Mouse (Mus musculus) neural tube, embryonic 12.5 days (tissue): ENCODE results near the gene Myh9. TPM values are rescaled to one million over a fixed set of nuclear protein-coding genes. Genes with fewer than 3 reads are reported as not detected.
A peak's percentile ranks its signal among the peaks of the same experiment; 100 is the strongest.
"Not testable (repeated sequence)": the region's sequence is repeated elsewhere in the genome, so short reads cannot be mapped to it uniquely, and the experiment has no call there.

Experiments
- ATAC-seq: fragments of 200-750 bp; cut with Nextera tagmentation; 2 replicates; pipeline ENCODE4 v1.8.0; 2017; ENCODE audit warnings: low read depth, mild to moderate bottlenecking, moderate TSS enrichment, moderate library complexity; ENCODE audit not compliant: low FRiP score
- H3K27ac ChIP-seq: fragments of 300-500 bp; sonication (generic); 2 replicates; pipeline ENCODE4 v1.5.1; 2016
- H3K27me3 ChIP-seq: fragments of 300-500 bp; sonication (generic); replicated peaks from 2 replicates; pipeline ENCODE4 v1.6.1; 2016; ENCODE audit warnings: mild to moderate bottlenecking
- H3K36me3 ChIP-seq: fragments of 300-500 bp; sonication (generic); 2 replicates; pipeline ENCODE4 v1.6.1; 2016; ENCODE audit warnings: mild to moderate bottlenecking
- H3K4me1 ChIP-seq: fragments of 300-500 bp; sonication (generic); 2 replicates; pipeline ENCODE4 v1.6.1; 2016
- H3K4me2 ChIP-seq: fragments of 300-500 bp; sonication (generic); replicated peaks from 2 replicates; pipeline ENCODE4 v1.6.1; 2016; ENCODE audit warnings: mild to moderate bottlenecking
- H3K4me3 ChIP-seq: fragments of 300-500 bp; sonication (generic); 2 replicates; pipeline ENCODE4 v1.5.1; 2016
- H3K9ac ChIP-seq: fragments of 300-500 bp; sonication (generic); 2 replicates; pipeline ENCODE4 v1.6.1; 2016; ENCODE audit warnings: mild to moderate bottlenecking
- H3K9me3 ChIP-seq: fragments of 300-500 bp; sonication (generic); 2 replicates; pipeline ENCODE4 v1.6.1; 2016; ENCODE audit warnings: mild to moderate bottlenecking
- WGBS: fragments of 180-500 bp; shearing (Covaris S2); methylation state at CpG from one replicate; pipeline ENCODE4 v1.1.7; 2016; 5-methylcytosine and 5-hydroxymethylcytosine counted together
- polyA plus RNA-seq: library from polyadenylated mRNA; unstranded; fragments of >200 nt; fragmentation: Nextera tagmentation; extraction: Ambion mirVana; gene quantifications from 2 replicates; pipeline ENCODE4 v1.2.1, GENCODE M21; 2016

The Myh9 gene
- polyA plus RNA-seq, 1 experiment from 2014 or later, result 21.0 TPM

DNA sequence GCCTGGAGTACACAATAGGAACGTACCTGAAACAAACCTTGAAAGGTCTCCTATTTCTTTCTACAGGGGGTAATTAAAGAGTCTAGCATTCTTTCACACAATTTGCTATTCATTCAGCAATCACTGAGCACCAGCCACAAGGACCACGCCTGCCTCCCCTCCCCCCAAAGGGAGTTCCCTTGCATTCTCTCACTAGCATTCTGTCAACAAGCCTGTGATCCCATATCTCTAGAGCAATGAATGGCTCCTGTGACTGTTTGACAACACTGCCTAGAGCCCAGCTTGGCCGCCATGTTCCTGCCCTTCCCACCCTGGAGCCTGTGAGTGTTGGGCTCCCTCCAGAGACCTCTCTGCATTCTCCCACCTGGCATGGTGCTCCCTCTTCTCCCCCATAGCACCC is 5.9 kb upstream of the Myh9 start:
- H3K36me3 ChIP-seq, result no peaks in the 10 kb centered on the region
- no peak for ATAC-seq
- H3K9me3 ChIP-seq, result no peaks in the 10 kb centered on the region
- no peak overlapping the region for H3K9ac ChIP-seq
- H3K4me2 ChIP-seq, result no peak overlapping the region
- no peaks in the 10 kb centered on the region for H3K27me3 ChIP-seq
- H3K4me1 ChIP-seq, result no peaks in the 10 kb centered on the region
- no peak overlapping the region for H3K4me3 ChIP-seq
- H3K27ac ChIP-seq, result no peak overlapping the region
- 77% methylated on average over 3 of the region's 3 CpGs for WGBS

DNA sequence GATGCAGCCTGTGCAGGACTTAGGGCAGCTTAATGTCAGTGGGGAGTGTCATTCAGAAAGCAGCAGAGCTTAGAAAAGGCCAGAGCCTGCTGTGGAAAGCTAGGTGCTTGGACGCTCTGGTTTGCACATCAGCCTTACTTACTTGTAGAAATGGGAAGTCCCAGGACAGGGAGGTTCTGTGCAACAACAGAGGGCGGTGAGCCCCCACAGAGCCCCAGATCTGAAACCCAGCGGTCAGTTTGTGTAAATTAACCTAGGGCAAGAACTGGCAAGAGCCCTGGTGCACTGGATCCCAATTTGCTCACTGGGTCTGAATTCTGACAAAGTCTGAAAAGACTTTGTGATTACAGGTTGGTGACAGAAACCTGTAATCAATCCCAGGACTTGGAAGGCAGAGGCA is 5.1 kb upstream of the Myh9 start:
- no peak overlapping the region for H3K4me3 ChIP-seq
- no peak for ATAC-seq
- no peak overlapping the region for H3K4me2 ChIP-seq
- H3K9ac ChIP-seq, result no peak overlapping the region
- no peak overlapping the region for H3K27ac ChIP-seq
- no peaks in the 10 kb centered on the region for H3K36me3 ChIP-seq
- no peaks in the 10 kb centered on the region for H3K27me3 ChIP-seq
- WGBS, result 80% methylated on average over 3 of the region's 3 CpGs
- H3K4me1 ChIP-seq, result no peaks in the 10 kb centered on the region
- H3K9me3 ChIP-seq, result no peaks in the 10 kb centered on the region

DNA sequence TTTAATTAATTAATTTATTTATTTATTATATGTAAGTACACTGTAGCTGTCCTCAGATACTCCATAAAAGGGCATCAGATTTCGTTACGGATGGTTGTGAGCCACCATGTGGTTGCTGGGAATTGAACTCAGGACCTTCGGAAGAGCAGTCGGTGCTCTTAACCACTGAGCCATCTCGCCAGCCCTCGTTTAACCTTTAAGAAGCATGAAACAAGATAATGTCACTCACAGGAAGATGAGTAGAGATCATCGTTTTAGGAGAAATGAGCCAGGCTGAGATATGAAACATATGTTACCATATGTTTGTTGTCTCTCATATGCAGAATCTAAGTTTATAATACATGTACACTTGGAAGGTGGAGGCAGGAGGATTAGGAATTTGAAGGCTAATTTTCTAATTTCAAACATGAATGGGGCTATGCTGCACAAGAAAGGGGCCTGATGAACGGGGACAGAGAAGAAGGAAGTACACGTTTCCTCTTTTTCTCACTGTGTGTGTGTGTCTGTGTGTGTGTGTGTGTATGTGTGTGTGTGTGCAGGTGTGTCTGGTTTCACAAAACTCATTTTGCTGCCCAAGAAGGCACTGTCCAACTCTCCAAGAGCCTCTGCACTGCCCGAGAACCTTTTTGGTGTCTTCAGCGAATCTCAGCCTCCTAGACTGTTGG is 4.1 kb upstream of the Myh9 start:
- H3K9me3 ChIP-seq, H3K4me2 ChIP-seq, ATAC-seq, H3K36me3 ChIP-seq, H3K27ac ChIP-seq, H3K9ac ChIP-seq, H3K4me1 ChIP-seq, H3K27me3 ChIP-seq, H3K4me3 ChIP-seq: not testable (repeated sequence)
- WGBS, result 90% methylated on average over 11 of the region's 11 CpGs

DNA sequence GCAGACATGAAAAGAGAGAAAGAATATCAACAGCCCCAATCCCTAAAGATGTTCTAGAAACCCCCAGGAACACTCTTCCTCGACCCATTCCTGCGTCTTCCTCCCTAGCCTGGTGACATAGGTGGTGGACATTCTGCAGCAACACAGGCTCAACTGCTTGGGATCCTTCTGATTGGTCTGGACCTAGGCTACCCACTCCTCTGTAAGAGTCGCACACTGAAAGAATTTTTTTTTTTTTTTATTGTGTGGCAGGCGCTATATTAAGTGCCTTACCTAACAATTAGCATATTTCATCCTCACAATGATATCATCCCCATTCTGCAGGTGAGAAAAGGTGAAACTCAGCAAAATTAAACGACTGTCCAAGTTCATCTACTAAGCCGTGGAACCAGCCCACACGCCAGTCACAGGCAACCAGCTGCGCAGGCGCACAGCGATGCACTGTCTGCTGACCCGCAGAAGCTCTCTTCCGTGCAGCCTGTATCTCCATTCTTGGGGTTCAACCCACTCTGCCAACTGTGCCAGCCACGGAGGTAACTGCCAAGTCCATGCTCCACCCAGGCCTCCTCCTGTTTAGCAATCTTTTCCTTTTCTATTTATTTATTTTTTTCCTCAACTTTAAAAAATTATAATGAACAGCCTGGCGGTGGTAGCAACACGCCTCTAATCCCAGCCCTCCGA is 3.1 kb upstream of the Myh9 start:
- no peak for ATAC-seq
- Histone ChIP-seq H3K9me3 (no peaks in the 10 kb centered on the region), H3K27ac (no peak overlapping the region), H3K9ac (no peak overlapping the region), H3K4me3 (no peak overlapping the region), H3K4me1 (peaks cover 9% of the 10 kb centered on the region), H3K36me3 (no peaks in the 10 kb centered on the region), H3K4me2 (no peak overlapping the region), H3K27me3 (no peaks in the 10 kb centered on the region)
- WGBS, result 92% methylated on average over 16 of the region's 16 CpGs

DNA sequence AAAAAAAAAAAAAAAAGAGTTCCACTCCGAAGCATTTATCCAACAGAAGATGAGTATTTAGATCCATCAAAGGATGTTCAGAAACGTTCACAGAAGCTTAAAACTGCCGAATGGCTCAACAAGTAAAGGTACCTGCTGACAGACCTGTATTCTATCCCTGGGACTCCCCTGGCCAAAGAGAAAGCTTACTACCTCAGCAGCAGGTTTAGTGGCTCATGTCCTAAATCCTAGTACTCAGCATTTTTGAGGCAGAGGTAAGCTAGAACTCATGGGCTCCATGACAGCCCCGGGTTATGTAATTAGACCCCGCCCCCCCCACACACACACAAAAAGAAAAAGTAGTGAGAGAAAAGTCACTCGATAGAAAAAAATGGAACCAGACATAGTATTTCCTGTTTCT is 2.1 kb upstream of the Myh9 start:
- WGBS, result 77% methylated on average over 6 of the region's 6 CpGs
- no peak overlapping the region for H3K27ac ChIP-seq
- H3K4me1 ChIP-seq, result peaks cover 19% of the 10 kb centered on the region
- H3K9me3 ChIP-seq, result no peaks in the 10 kb centered on the region
- no peak for ATAC-seq
- no peaks in the 10 kb centered on the region for H3K27me3 ChIP-seq
- no peak overlapping the region for H3K4me2 ChIP-seq
- no peaks in the 10 kb centered on the region for H3K36me3 ChIP-seq
- H3K9ac ChIP-seq, result no peak overlapping the region
- H3K4me3 ChIP-seq, result no peak overlapping the region

DNA sequence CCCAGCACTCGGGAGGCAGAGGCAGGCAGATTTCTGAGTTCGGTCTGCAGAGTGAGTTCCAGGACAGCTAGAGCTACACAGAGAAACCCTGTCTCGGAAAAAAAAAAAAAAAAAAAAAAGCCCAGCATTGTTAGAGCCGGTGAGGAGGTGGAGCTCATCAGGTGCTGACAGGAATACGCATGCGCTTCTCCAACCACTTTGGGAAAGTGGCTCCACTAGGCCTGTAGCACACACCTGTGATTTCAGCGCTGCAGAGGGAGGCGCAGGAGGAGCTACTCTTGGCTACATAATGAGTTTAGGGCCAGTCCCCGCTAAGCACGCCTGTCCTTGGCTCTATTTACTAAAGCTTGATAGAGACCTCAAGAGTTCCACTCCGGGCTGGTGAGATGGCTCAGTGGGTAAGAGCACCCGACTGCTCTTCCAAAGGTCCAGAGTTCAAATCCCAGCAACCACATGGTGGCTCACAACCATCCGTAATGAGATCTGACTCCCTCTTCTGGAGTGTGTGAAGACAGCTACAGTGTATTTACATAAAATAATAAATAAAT is 1.6 kb upstream of the Myh9 start:
- not testable (repeated sequence) for ATAC-seq, H3K27ac ChIP-seq, H3K9ac ChIP-seq, H3K4me3 ChIP-seq, H3K4me2 ChIP-seq, H3K36me3 ChIP-seq, H3K9me3 ChIP-seq, H3K27me3 ChIP-seq
- 68% methylated on average over 13 of the region's 13 CpGs for WGBS
- H3K4me1 ChIP-seq, result peaks cover 24% of the 10 kb centered on the region

DNA sequence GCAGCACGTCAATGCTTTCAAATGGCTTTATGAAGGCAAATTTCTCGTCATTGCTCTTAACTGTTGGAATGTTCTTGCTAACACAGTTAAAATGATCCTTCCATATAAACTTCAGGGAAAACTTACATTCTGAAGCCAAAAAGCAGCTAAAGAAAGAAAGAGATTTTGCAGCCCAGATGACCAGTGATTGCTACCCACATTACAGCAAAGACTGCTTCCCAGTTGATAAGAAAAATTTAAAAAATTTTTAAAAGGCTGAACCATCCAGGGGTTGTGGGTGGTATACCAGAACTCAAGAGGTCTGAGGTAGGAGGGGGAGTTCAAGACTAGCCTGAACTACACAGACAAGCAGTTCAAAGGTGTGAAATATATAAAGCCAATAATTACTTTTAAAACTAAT is 1.1 kb upstream of the Myh9 start:
- H3K27ac ChIP-seq, result no peak overlapping the region
- 35% methylated on average over 2 of the region's 2 CpGs for WGBS
- peaks cover 26% of the 10 kb centered on the region for H3K4me1 ChIP-seq
- ATAC-seq, result no peak
- H3K9ac ChIP-seq, result no peak overlapping the region
- H3K27me3 ChIP-seq, result no peaks in the 10 kb centered on the region
- no peak overlapping the region for H3K4me3 ChIP-seq
- H3K4me2 ChIP-seq, result peak overlapping the region; percentile 93
- no peaks in the 10 kb centered on the region for H3K36me3 ChIP-seq
- H3K9me3 ChIP-seq, result no peaks in the 10 kb centered on the region

DNA sequence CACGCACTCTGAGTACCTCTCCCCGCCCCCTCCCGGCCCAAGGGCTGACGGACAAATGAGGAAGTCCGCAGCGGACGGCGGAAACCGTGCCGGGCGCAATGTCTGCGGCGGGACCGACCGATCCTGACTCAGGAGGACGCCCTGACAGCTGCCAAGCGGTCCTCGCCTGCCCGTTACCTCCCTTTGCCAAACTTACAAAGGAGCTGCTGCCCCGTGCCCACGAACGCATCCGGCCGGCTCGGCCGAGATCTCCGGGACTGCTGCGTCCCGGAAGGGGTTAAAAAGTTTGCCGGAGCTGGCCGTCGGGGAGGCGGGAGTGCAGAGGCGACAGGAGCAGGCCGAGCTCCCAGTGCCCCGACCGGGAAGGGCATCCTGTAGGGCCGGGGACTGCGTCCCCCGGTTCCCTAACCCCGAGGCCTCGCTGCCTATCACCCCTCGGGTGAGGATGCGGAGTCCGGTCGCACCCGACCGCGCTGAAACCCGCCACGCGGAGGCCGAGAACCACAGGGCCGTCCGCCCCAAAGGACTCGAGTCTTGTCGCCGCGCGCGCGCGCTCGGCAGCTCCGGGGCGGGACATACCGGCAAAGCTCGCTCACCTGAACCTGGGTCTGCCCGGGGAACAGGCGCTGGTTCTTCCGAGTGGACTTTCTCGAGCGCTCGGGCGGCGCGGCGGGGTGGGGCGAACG is 471 bp downstream of the Myh9 start:
- Histone ChIP-seq H3K27ac (peak overlapping the region; percentile 53; the same call in 1 of the 2 replicates), H3K9ac (peak overlapping the region; percentile 73), H3K9me3 (no peaks in the 10 kb centered on the region), H3K4me3 (peak overlapping the region; percentile 85), H3K27me3 (no peaks in the 10 kb centered on the region), H3K4me1 (peaks cover 26% of the 10 kb centered on the region), H3K36me3 (no peaks in the 10 kb centered on the region), H3K4me2 (peak overlapping the region; percentile 93)
- under 1% methylated on average over 80 of the region's 80 CpGs for WGBS
- peak; percentile 57 for ATAC-seq

DNA sequence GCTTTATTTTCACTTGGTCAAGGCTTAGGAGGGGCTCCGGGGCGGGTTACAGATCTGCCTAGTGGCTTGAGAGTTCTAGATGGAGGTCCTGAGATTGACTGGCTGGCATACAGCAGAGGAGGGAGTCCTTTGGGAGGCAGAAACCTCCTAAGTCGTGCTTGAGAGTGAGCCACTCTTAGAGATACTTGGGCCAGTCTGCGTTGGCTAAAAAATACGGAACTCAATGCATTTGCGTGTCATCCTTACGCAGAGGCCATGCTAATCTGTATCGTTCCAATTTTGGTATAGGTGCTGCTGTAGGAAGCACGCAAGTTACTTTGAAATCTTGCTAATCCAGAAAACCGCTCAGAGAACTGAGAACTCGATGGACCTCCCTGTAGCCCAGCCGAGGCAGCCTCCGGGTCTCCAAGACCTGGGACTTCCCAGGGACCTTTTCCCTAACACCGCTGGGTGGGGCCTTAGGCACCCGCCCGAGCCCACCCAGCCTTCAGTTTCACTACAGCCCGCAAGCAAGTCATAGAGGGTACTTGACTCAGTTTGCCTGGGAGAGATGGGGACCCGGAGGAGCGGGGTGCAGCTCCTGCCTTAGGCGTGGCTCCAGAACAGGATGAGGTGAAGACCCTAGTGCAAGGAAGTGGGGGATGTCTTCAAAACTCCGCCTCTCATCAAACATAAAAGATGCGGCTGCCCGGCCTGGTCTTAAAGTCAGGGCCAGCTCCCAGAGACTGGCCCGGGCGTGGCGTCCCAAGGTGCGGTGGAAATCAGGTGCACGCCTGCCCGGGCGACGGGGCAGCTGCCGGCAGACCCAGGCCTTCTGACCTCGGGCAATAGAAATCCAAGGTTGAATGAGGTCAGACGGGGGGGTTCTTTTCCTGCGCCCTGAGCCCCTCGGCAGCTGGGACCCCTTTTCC is 1.3 kb downstream of the Myh9 start:
- Histone ChIP-seq H3K9ac (peak overlapping the region; percentile 73), H3K36me3 (no peaks in the 10 kb centered on the region; the same call in 1 of the 2 replicates), H3K4me3 (peak overlapping the region; percentile 85), H3K27me3 (no peaks in the 10 kb centered on the region), H3K4me1 (peaks cover 28% of the 10 kb centered on the region), H3K4me2 (peak overlapping the region; percentile 93), H3K9me3 (no peaks in the 10 kb centered on the region), H3K27ac (no peak overlapping the region)
- whole genome bisulfite sequencing, result 5% methylated on average over 36 of the region's 36 CpGs
- ATAC-seq, result no peak

DNA sequence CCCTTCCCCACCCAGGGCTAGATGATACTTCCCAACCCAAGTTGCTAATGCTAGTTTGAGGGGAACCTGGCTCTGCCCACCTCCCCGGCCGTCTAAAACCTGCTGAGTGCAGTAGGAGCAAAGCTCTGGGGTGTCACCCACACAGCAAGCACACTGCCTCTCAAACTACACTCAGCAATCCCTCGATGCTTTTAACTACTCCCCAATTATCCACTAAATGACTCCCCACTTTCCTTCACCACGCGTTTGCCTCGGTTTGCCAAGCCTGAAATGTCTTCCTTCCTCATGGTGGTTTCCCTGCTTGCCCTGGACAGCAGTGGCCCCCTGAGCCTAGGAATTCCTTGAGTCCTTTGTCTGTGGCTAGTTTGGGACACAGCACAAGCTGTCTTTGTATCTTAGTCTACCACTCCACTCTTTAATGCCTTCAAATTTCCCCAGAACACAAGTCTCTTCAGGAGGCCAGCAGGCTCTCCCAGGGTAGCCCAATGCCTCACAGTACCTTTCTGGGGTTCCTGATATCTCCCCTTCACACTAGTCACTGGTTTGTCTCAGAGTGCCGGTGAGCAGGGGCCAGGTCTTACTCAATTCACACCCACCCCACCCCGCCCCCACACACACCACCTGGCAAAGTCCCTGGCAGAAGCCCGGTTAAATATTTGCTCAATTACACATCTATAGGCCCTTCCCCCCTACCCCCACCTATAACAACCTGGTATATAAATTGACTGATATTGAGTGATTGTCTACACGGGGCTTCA is 2.3 kb downstream of the Myh9 start:
- peaks cover 28% of the 10 kb centered on the region for H3K4me1 ChIP-seq
- peak overlapping the region; percentile 9; the same call in 1 of the 2 replicates for H3K4me3 ChIP-seq
- no peaks in the 10 kb centered on the region; the same call in 1 of the 2 replicates for H3K36me3 ChIP-seq
- ATAC-seq, result no peak
- no peaks in the 10 kb centered on the region for H3K27me3 ChIP-seq
- H3K4me2 ChIP-seq, result peak overlapping the region; percentile 93
- no peaks in the 10 kb centered on the region for H3K9me3 ChIP-seq
- no peak overlapping the region for H3K27ac ChIP-seq
- WGBS, result 8% methylated on average over 10 of the region's 10 CpGs
- H3K9ac ChIP-seq, result peak overlapping the region; percentile 40
